Mouse (Mus musculus) forebrain, embryonic 12.5 days (tissue): ENCODE measurements around the gene Nxnl1. TPM values are rescaled to one million over a fixed set of nuclear protein-coding genes. Genes with fewer than 3 reads are reported as not detected.

Source experiments
- ATAC-seq: fragments of 200-750 bp; cut with Nextera tagmentation; 2 replicates; pipeline ENCODE4 v1.8.0; 2017; ENCODE audit warnings: moderate TSS enrichment; ENCODE audit not compliant: low FRiP score
- H3K27ac ChIP-seq: fragments of 300-500 bp; sonication (generic); 2 replicates; pipeline ENCODE4 v1.5.1; 2016; ENCODE audit warnings: mild to moderate bottlenecking
- H3K27me3 ChIP-seq: fragments of 300-500 bp; sonication (generic); 2 replicates; pipeline ENCODE4 v1.6.1; 2016; ENCODE audit warnings: mild to moderate bottlenecking
- H3K36me3 ChIP-seq: fragments of 300-500 bp; sonication (generic); replicated peaks from 2 replicates; pipeline ENCODE4 v1.6.1; 2016; ENCODE audit warnings: mild to moderate bottlenecking
- H3K4me1 ChIP-seq: fragments of 300-500 bp; sonication (generic); 2 replicates; pipeline ENCODE4 v1.6.1; 2016
- H3K4me2 ChIP-seq: fragments of 300-500 bp; sonication (generic); 2 replicates; pipeline ENCODE4 v1.6.1; 2016; ENCODE audit warnings: mild to moderate bottlenecking, moderate library complexity
- H3K4me3 ChIP-seq: fragments of 300-500 bp; sonication (generic); replicated peaks from 2 replicates; pipeline ENCODE4 v1.5.1; 2016; ENCODE audit warnings: mild to moderate bottlenecking
- H3K9ac ChIP-seq: fragments of 300-500 bp; sonication (generic); 2 replicates; pipeline ENCODE4 v1.6.1; 2016; ENCODE audit warnings: mild to moderate bottlenecking
- H3K9me3 ChIP-seq: fragments of 300-500 bp; sonication (generic); 2 replicates; pipeline ENCODE4 v1.6.1; 2016
- WGBS: fragments of 180-500 bp; shearing (Covaris S2); methylation state at CpG from one replicate; pipeline ENCODE4 v1.1.7; 2016; 5-methylcytosine and 5-hydroxymethylcytosine counted together
- polyA plus RNA-seq: library from polyadenylated mRNA; unstranded; fragments of >200 nt; fragmentation: Nextera tagmentation; extraction: Ambion mirVana; gene quantifications from 2 replicates; pipeline ENCODE4 v1.2.1, GENCODE M21; 2016

The Nxnl1 gene
- polyA plus RNA-seq, result not detected in 2 replicates

GRCm38 (mm10) chr8:71566501-71566900, at the start of gene Nxnl1:
TSS of gene Nxnl1 (minus strand) at chr8:71566601.
- no peak for ATAC-seq
- H3K27me3 ChIP-seq, result peaks cover 59% of the 10 kb centered on the region
- H3K27ac ChIP-seq, result no peak within 1 kb of the TSS
- H3K4me2 ChIP-seq, result no peak within 1 kb of the TSS
- H3K4me1 ChIP-seq, result peaks cover 28% of the 10 kb centered on the region
- H3K4me3 ChIP-seq, result no peak within 1 kb of the TSS
- no peak within 1 kb of the TSS; the same call in 1 of the 2 replicates for H3K9ac ChIP-seq
- H3K9me3 ChIP-seq, result peaks cover 5% of the 10 kb centered on the region; the same call in 1 of the 2 replicates
- 44% methylated on average over 3 of the region's 3 CpGs for WGBS
- no peaks in the 10 kb centered on the region for H3K36me3 ChIP-seq

- 72% methylated on average over 4 of the region's 4 CpGs for WGBS
- Histone ChIP-seq H3K36me3 (peaks cover 43% of the 10 kb centered on the region), H3K4me1 (peaks cover 15% of the 10 kb centered on the region)
These were observed 47.0 kb upstream of the Nxnl1 start for GRCm38 (mm10) chr8:71613418-71613817.

GRCm38 (mm10) chr8:71612141-71612540, 45.7 kb upstream of the Nxnl1 start:
- Histone ChIP-seq H3K9ac (peak overlapping the region; percentile 90), H3K9me3 (no peaks in the 10 kb centered on the region), H3K4me3 (peak overlapping the region; percentile 95), H3K36me3 (peaks cover 31% of the 10 kb centered on the region), H3K27me3 (no peaks in the 10 kb centered on the region), H3K27ac (no peak overlapping the region), H3K4me1 (peaks cover 15% of the 10 kb centered on the region), H3K4me2 (peak overlapping the region; percentile 77)
- ATAC-seq, result no peak
- 43% methylated on average over 5 of the region's 5 CpGs for WGBS

More at GRCm38 (mm10) chr8:71613418-71613817, 47.0 kb upstream of the Nxnl1 start:
- Histone ChIP-seq H3K4me2 (no peak overlapping the region), H3K9me3 (no peaks in the 10 kb centered on the region), H3K27ac (no peak overlapping the region), H3K4me3 (no peak overlapping the region), H3K27me3 (no peaks in the 10 kb centered on the region), H3K9ac (no peak overlapping the region)
- no peak for ATAC-seq

- Histone ChIP-seq H3K4me3 (peak within 1 kb of the TSS; percentile 95), H3K27me3 (no peaks in the 10 kb centered on the region), H3K36me3 (peaks cover 22% of the 10 kb centered on the region), H3K9me3 (no peaks in the 10 kb centered on the region), H3K27ac (peak within 1 kb of the TSS; percentile 84), H3K4me2 (peak within 1 kb of the TSS; percentile 77), H3K9ac (peak within 1 kb of the TSS; percentile 90), H3K4me1 (peaks cover 15% of the 10 kb centered on the region)
- WGBS, result under 1% methylated on average over 79 of the region's 82 CpGs
- ATAC-seq, result peak; percentile 99
These were observed 44.6 kb upstream of the Nxnl1 start, which contains the start of gene Colgalt1 for GRCm38 (mm10) chr8:71610822-71611651. TSS of gene Colgalt1 (plus strand) at chr8:71610998.

- H3K27ac ChIP-seq, result no peak overlapping the region
- H3K4me2 ChIP-seq, result no peak overlapping the region
- 54% methylated on average over 7 of the region's 7 CpGs for WGBS
- H3K36me3 ChIP-seq, result peaks cover 2% of the 10 kb centered on the region; the same call in 1 of the 2 replicates
- H3K27me3 ChIP-seq, result peaks cover 54% of the 10 kb centered on the region
- ATAC-seq, result no peak
- H3K4me3 ChIP-seq, result no peak overlapping the region
- no peaks in the 10 kb centered on the region for H3K9me3 ChIP-seq
- H3K4me1 ChIP-seq, result peaks cover 13% of the 10 kb centered on the region
- H3K9ac ChIP-seq, result no peak overlapping the region
These were observed 37.6 kb upstream of the Nxnl1 start for GRCm38 (mm10) chr8:71604021-71604420.

- H3K27ac ChIP-seq, result no peak overlapping the region
- no peaks in the 10 kb centered on the region for H3K9me3 ChIP-seq
- peaks cover 56% of the 10 kb centered on the region for H3K27me3 ChIP-seq
- H3K9ac ChIP-seq, result 0 out of 2 replicates have a peak overlapping the region, but pooled peaks have one; percentile 22
- WGBS, result 1% methylated on average over 32 of the region's 32 CpGs
- ATAC-seq, result peak; percentile 65
- peak overlapping the region; percentile 32 for H3K4me3 ChIP-seq
- peaks cover 13% of the 10 kb centered on the region for H3K4me1 ChIP-seq
- H3K36me3 ChIP-seq, result peaks cover 3% of the 10 kb centered on the region; the same call in 1 of the 2 replicates
- peak overlapping the region; percentile 52 for H3K4me2 ChIP-seq
These were observed 36.4 kb upstream of the Nxnl1 start for GRCm38 (mm10) chr8:71602666-71603334.

GRCm38 (mm10) chr8:71601939-71602665, 35.7 kb upstream of the Nxnl1 start:
- Histone ChIP-seq H3K27me3 (peaks cover 56% of the 10 kb centered on the region), H3K4me2 (peak overlapping the region; percentile 52), H3K9me3 (no peaks in the 10 kb centered on the region), H3K9ac (0 out of 2 replicates have a peak overlapping the region, but pooled peaks have one; percentile 22), H3K27ac (no peak overlapping the region), H3K36me3 (peaks cover 3% of the 10 kb centered on the region; the same call in 1 of the 2 replicates), H3K4me3 (peak overlapping the region; percentile 32), H3K4me1 (peaks cover 13% of the 10 kb centered on the region)
- 3% methylated on average over 65 of the region's 65 CpGs for whole genome bisulfite sequencing
- peak; percentile 43 for ATAC-seq

DNA sequence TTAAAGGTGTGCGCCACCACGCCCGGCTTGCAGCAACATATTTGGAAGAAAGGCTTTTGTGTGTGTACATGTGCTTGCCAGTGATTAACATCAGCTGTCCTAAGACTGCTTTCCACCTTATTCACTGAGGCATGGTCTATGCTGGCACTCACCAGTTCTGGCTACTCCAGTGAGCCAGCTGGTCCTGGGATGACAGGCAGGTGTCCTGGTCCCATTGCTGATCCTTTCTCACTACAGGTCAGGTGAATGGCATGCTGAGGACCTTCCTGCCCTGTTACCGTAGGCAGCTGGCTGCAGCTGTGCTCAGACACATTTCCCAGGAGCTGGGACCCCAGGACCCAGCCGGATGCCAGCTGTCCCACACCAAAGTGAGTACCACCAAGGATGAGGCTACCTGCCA, 32.4 kb upstream of the Nxnl1 start:
- Histone ChIP-seq H3K4me3 (no peak overlapping the region), H3K27me3 (peaks cover 42% of the 10 kb centered on the region), H3K9ac (no peak overlapping the region), H3K9me3 (no peaks in the 10 kb centered on the region), H3K36me3 (peaks cover 3% of the 10 kb centered on the region), H3K4me1 (peaks cover 20% of the 10 kb centered on the region), H3K27ac (no peak overlapping the region), H3K4me2 (no peak overlapping the region)
- WGBS, result 95% methylated on average over 5 of the region's 5 CpGs
- ATAC-seq, result no peak

- peaks cover 37% of the 10 kb centered on the region for H3K27me3 ChIP-seq
- H3K36me3 ChIP-seq, result peaks cover 3% of the 10 kb centered on the region
- no peak overlapping the region for H3K4me3 ChIP-seq
- no peaks in the 10 kb centered on the region for H3K9me3 ChIP-seq
- no peak for ATAC-seq
- peaks cover 22% of the 10 kb centered on the region for H3K4me1 ChIP-seq
- H3K9ac ChIP-seq, result no peak overlapping the region
- no peak overlapping the region for H3K4me2 ChIP-seq
- H3K27ac ChIP-seq, result no peak overlapping the region
These were observed 32.0 kb upstream of the Nxnl1 start for GRCm38 (mm10) chr8:71598375-71598774.

- peaks cover 3% of the 10 kb centered on the region for H3K36me3 ChIP-seq
- no peak for ATAC-seq
- WGBS, result 88% methylated on average over 3 of the region's 3 CpGs
- no peak within 1 kb of the TSS for H3K4me2 ChIP-seq
- no peak within 1 kb of the TSS for H3K4me3 ChIP-seq
- 0 out of 2 replicates have a peak within 1 kb of the TSS, but pooled peaks have one; percentile 36 for H3K27ac ChIP-seq
- H3K4me1 ChIP-seq, result peaks cover 22% of the 10 kb centered on the region
- no peak within 1 kb of the TSS for H3K9ac ChIP-seq
- H3K9me3 ChIP-seq, result no peaks in the 10 kb centered on the region
- peaks cover 28% of the 10 kb centered on the region for H3K27me3 ChIP-seq
These were observed 31.1 kb upstream of the Nxnl1 start, which contains the start of gene Fam129c for GRCm38 (mm10) chr8:71597451-71597850. TSS of gene Fam129c (plus strand) at chr8:71597648.

DNA sequence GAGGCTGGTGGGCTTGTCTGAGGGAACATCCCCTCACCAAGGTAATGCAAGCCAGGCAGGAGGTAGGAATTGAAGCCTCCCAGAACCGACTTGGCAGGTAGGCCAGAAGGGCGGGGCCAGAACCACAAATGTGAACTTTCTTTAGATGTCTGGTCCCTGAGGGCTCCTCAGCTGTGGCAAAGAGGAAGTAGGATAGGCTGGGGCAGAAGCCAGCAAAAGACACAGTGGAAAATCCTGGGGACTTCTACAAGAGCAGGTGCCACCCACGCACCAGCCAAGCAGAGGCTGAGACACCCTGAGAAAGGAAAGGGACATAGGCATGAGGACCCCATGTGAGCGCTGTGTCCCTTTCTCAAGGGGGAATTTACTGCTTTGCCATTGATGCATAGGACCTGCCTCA, 30.4 kb upstream of the Nxnl1 start:
- Histone ChIP-seq H3K27ac (no peak overlapping the region), H3K4me3 (no peak overlapping the region), H3K9me3 (no peaks in the 10 kb centered on the region), H3K4me2 (no peak overlapping the region), H3K27me3 (peaks cover 22% of the 10 kb centered on the region), H3K9ac (no peak overlapping the region), H3K4me1 (peaks cover 19% of the 10 kb centered on the region), H3K36me3 (peaks cover 3% of the 10 kb centered on the region)
- ATAC-seq, result no peak
- WGBS, result 84% methylated on average over 4 of the region's 4 CpGs
